Mouse (Mus musculus) stomach, embryonic 14.5 days (tissue): ENCODE results near the gene Ush1g. TPM values are rescaled to one million over a fixed set of nuclear protein-coding genes. Genes with fewer than 3 reads are reported as not detected.
A peak's percentile ranks its signal among the peaks of the same experiment; 100 is the strongest.

Source experiments
- ATAC-seq: fragments of 200-750 bp; cut with Nextera tagmentation; 2 replicates; pipeline ENCODE4 v1.8.0; 2017; ENCODE audit warnings: low read depth, moderate TSS enrichment; ENCODE audit not compliant: insufficient number of reproducible peaks, insufficient read depth, low FRiP score
- H3K27ac ChIP-seq: fragments of 300-500 bp; sonication (generic); 2 replicates; pipeline ENCODE4 v1.5.1; 2014; ENCODE audit warnings: mild to moderate bottlenecking, low read length, moderate library complexity, mixed read lengths
- H3K27me3 ChIP-seq: fragments of 300-500 bp; sonication (generic); 2 replicates; pipeline ENCODE4 v1.6.1; 2014; ENCODE audit warnings: low read length, control low read depth, mixed read lengths; ENCODE audit not compliant: control insufficient read depth, insufficient read depth
- H3K36me3 ChIP-seq: fragments of 300-500 bp; sonication (generic); 2 replicates; pipeline ENCODE4 v1.6.1; 2014; ENCODE audit warnings: mild to moderate bottlenecking, control low read depth, low read length, moderate library complexity, mixed read lengths; ENCODE audit not compliant: control insufficient read depth, insufficient read depth
- H3K4me1 ChIP-seq: fragments of 300-500 bp; sonication (generic); 2 replicates; pipeline ENCODE4 v1.6.1; 2014; ENCODE audit warnings: low read length, control low read depth, mixed read lengths; ENCODE audit not compliant: control insufficient read depth, insufficient read depth
- H3K4me2 ChIP-seq: fragments of 300-500 bp; sonication (generic); replicated peaks from 2 replicates; pipeline ENCODE4 v1.6.1; 2014; ENCODE audit warnings: low read depth, low read length, control low read depth
- H3K4me3 ChIP-seq: fragments of 300-500 bp; sonication (generic); 2 replicates; pipeline ENCODE4 v1.5.1; 2014; ENCODE audit warnings: low read depth, low read length, control low read depth
- H3K9ac ChIP-seq: fragments of 300-500 bp; sonication (generic); replicated peaks from 2 replicates; pipeline ENCODE4 v1.6.1; 2014; ENCODE audit warnings: low read depth, mild to moderate bottlenecking, control low read depth, low read length, moderate library complexity, mixed read lengths
- H3K9me3 ChIP-seq: fragments of 300-500 bp; sonication (generic); 2 replicates; pipeline ENCODE4 v1.6.1; 2016; ENCODE audit warnings: low read depth, low read length, control low read depth; ENCODE audit not compliant: control insufficient read depth
- WGBS: fragments of 180-500 bp; shearing (Covaris S2); extraction: QIAGEN DNeasy Blood & Tissue Kit; methylation state at CpG from one replicate; pipeline ENCODE4 v1.1.7; 2014; 5-methylcytosine and 5-hydroxymethylcytosine counted together
- polyA plus RNA-seq: library from polyadenylated mRNA; unstranded; fragments of >200 nt; fragmentation: Nextera tagmentation; extraction: Ambion mirVana; gene quantifications from 2 replicates; pipeline ENCODE4 v1.2.1, GENCODE M21; 2014

The Ush1g gene
- 0.10 TPM in 1 of 2 replicates, not detected in the other for polyA plus RNA-seq

DNA sequence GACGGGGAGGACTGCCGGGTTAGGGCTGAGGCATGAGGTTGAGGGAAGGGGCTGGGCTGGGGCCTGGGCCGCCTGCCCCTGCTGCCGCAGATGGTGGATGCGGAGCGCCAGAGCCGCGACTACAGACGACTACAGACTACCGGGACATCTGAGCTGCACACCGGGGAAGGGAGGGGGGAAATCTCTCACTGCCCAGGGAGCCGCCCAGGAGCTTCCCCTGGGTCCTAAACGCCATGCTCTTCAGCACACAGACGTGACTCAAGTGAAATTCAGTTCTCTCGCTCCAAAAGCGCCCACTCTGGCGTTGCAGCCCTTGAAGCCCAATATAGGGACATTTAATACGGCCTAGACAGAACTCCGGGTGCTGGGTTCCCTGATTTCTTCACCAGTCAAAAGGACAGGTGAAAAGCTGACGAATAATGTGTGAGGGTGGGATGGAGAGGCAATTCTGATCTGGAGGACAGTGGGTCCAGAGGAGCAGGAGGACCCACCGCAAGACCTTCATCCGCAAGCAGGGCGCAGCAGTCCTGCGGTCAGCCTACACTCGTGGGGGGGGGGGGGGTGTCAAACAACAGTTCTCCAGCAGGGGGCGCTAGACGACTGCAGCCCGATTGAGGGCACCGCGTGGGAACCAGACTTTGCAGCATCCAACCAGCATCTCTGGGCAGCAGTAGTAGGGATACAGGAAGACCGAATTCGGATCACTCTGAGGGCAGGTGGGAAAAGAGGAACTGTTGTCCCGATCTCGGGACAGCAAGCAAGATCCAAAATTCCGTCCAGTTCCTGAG, at the start of gene Ush1g:
Gene Ush1g, minus strand, starts transcription at position 136 of the 788 bp plus-strand sequence.
- ATAC-seq: no peak
- Histone ChIP-seq H3K9me3 (no peaks in the 10 kb centered on the region), H3K9ac (no peak within 1 kb of the TSS), H3K4me3 (no peak within 1 kb of the TSS), H3K36me3 (no peaks in the 10 kb centered on the region), H3K27me3 (peaks cover 68% of the 10 kb centered on the region), H3K4me2 (no peak within 1 kb of the TSS; the same call in 1 of the 2 replicates), H3K4me1 (0 out of 2 replicates have a peak, but pooled peaks cover 4% of the 10 kb centered on the region), H3K27ac (no peak within 1 kb of the TSS)
- 3% methylated on average over 35 of the region's 35 CpGs for WGBS

DNA sequence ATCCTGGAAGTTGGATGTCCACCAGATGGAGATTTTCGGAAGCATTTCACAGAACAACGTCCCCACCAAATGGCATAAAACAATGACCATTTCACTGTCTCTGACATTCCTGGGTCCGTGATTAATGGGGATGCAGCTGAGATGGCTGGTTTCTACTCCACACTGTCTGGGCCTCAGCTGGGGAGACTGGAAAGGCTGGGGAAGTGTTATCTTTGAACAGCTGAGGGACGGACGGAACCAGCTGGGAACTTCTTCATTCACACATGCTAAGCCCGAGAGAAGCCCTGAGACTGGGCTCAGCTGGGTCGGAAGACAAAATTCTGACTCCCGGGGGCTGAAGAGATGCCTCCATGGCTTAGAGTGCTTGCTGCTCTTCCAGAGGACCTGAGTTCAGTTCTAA, 49.5 kb upstream of the Ush1g start:
- Histone ChIP-seq H3K4me1 (0 out of 2 replicates have a peak, but pooled peaks cover 16% of the 10 kb centered on the region), H3K4me2 (no peak overlapping the region), H3K36me3 (no peaks in the 10 kb centered on the region), H3K4me3 (no peak overlapping the region), H3K27me3 (peaks cover 14% of the 10 kb centered on the region), H3K9me3 (no peaks in the 10 kb centered on the region), H3K27ac (no peak overlapping the region), H3K9ac (no peak overlapping the region)
- 54% methylated on average over 8 of the region's 8 CpGs for WGBS
- ATAC-seq: no peak

DNA sequence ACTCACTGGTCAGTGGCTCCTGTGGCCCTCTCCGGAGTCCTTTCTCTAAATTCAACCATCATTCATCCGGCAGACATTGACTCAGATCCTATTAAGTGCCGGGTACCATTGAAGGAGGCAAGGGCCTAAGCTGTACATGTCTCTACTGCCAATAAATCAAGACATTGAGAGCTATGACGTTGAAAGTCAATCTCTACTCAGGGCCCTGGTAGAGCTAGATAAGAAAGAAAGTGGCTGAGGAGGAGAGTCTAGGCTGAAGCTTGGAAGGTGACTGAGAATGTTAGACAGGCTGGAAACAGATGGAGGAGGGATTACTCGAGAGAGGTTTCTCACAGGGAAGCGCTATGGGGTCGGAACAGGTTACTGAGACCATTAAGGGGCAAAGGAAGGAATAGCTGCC, 48.5 kb upstream of the Ush1g start:
- 50% methylated on average over 7 of the region's 7 CpGs for WGBS
- no peaks in the 10 kb centered on the region for H3K9me3 ChIP-seq

DNA sequence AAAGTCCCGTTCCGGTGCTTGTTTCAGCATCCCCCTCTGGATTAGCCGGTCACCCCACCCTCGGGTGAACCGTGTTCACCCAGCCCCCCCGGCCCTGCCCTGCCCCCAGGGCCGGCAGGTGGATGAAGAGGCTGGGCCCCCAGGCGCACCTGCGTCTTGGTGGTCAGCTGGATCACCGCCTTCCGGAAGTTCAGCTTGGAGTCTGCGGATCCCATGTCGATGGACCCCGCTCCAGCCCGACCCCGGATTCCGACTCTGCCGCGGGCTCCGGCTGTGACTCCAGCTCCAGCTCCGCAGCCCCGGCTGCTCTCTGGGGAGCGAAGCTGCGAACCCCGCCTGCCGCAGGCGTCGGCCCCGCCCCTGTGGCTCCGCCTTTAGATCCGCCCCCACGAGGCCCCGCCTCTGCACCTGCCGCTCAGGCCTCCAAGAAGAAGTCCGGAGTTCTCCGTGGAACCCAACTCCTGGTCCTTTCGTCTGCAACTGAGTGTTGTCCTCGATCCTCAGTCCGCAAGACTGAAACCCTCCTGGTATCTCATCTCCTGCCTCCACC, 45.6 kb upstream of the Ush1g start, which contains the start of gene Hid1:
Gene Hid1, minus strand, starts transcription at position 362 of the 550 bp plus-strand sequence.
- no peaks in the 10 kb centered on the region for H3K36me3 ChIP-seq
- H3K4me2 ChIP-seq: peak within 1 kb of the TSS; percentile 55
- H3K9me3 ChIP-seq: no peaks in the 10 kb centered on the region
- WGBS: under 1% methylated on average over 39 of the region's 39 CpGs
- peak within 1 kb of the TSS; percentile 37 for H3K4me3 ChIP-seq
- 0 out of 2 replicates have a peak within 1 kb of the TSS, but pooled peaks have one; percentile 4 for H3K9ac ChIP-seq
- peak; percentile 78 for ATAC-seq
- 0 out of 2 replicates have a peak, but pooled peaks cover 8% of the 10 kb centered on the region for H3K4me1 ChIP-seq
- peaks cover 12% of the 10 kb centered on the region for H3K27me3 ChIP-seq
- peak within 1 kb of the TSS; percentile 16; the same call in 1 of the 2 replicates for H3K27ac ChIP-seq

More for the DNA sequence above, 48.5 kb upstream of the Ush1g start:
- Histone ChIP-seq H3K4me2 (no peak overlapping the region), H3K4me1 (0 out of 2 replicates have a peak, but pooled peaks cover 16% of the 10 kb centered on the region), H3K27ac (no peak overlapping the region), H3K4me3 (no peak overlapping the region), H3K36me3 (no peaks in the 10 kb centered on the region), H3K27me3 (peaks cover 15% of the 10 kb centered on the region), H3K9ac (no peak overlapping the region)
- ATAC-seq: no peak

DNA sequence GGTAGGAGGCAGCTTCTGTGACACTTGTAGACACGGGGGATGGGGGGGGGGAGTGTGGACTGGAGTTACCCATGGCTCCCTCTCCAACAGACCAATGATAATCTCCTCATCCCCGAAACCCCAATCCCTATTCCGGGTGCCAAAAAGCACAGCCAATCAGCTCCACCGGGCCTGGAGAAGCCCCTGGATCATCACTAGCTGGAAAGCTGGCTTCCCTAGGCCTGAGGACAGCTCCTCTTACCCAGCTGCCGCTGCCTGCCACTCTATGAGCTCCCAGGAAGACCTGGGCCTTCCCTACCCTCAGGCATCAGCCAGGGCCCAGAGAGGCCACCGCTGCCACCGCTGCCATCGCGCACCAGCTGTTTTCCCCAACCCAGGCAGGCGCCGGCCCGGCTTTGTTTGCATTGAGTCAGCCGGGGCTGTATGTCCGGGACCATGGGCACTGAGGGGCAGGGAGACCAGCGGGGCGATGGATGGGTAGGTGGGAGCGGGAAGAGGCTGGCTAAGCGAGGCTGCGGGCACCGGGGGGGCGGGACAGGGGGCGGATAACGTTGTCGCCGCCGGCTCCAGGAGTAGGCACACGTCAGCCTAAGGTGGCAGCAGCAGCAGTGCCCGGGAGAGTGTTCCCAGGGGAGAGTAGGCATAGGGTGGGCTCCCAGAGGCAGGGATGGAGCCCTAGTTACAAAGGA, 45.0 kb upstream of the Ush1g start:
- Histone ChIP-seq H3K4me1 (0 out of 2 replicates have a peak, but pooled peaks cover 8% of the 10 kb centered on the region), H3K36me3 (no peaks in the 10 kb centered on the region), H3K27ac (peak overlapping the region; percentile 16; the same call in 1 of the 2 replicates), H3K27me3 (peaks cover 12% of the 10 kb centered on the region), H3K9ac (0 out of 2 replicates have a peak overlapping the region, but pooled peaks have one; percentile 4), H3K4me3 (peak overlapping the region; percentile 37), H3K9me3 (no peaks in the 10 kb centered on the region), H3K4me2 (peak overlapping the region; percentile 55)
- WGBS: 5% methylated on average over 27 of the region's 28 CpGs
- ATAC-seq: 0 out of 2 replicates have a peak, but pooled peaks have one; percentile 24

DNA sequence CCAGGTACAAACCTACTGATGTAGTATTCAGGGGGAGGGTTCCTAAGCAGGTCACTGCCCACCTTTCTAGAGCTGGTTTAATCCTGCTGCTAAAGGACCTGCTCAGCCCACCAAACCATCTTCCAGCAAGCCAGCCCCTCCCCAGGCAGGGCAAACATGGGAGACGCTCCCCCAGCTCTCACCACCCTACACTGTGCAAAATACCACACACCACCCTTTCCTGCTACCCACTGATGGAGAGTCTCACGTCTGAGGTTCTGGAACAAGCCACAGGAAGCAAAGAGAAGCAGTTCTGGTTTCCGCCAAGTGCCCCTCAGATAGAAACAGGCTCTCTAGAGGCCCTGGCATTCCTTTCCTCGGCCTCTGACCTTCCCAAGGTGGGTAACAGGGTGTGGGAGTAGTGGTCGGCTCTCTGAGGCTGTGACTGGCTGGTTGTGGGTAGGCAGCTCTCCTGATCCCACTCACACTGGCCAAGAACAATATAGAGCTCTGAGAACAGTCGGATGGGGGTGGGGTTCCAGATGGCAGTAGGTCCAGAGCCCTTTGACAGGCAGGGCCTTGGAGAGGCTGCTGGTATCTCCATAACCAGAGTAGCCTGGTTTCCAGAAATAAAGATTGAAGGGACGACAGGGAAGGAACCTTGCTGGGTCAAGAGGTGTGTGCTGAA, 44.3 kb upstream of the Ush1g start:
- H3K4me2 ChIP-seq: peak overlapping the region; percentile 55
- H3K9me3 ChIP-seq: no peaks in the 10 kb centered on the region
- 0 out of 2 replicates have a peak, but pooled peaks cover 8% of the 10 kb centered on the region for H3K4me1 ChIP-seq
- no peak for ATAC-seq
- H3K9ac ChIP-seq: no peak overlapping the region
- WGBS: 33% methylated on average over 7 of the region's 7 CpGs
- H3K36me3 ChIP-seq: no peaks in the 10 kb centered on the region
- H3K27ac ChIP-seq: peak overlapping the region; percentile 39; the same call in 1 of the 2 replicates
- H3K27me3 ChIP-seq: peaks cover 12% of the 10 kb centered on the region
- peak overlapping the region; percentile 37 for H3K4me3 ChIP-seq

DNA sequence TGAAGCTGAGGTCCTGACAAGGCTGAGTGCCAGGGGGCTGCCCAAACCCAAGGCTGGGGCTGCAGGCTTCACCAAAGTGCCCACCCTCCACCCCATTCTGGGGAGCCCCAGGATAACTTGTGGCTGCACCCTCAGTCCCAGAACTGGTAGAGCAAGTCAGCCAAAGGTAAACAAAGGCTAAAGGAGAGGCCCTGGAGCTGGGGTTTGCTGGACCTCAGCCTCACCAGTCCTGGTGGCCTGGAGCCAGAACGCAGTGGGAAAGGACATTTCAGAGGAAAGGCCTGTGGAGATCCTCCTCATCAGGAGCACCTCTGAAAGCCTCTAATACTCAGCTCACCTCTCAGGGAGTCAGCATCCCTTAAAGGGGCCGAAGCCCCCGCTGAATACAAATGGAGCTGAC, 42.3 kb upstream of the Ush1g start:
- peaks cover 12% of the 10 kb centered on the region for H3K27me3 ChIP-seq
- peaks cover 10% of the 10 kb centered on the region; the same call in 1 of the 2 replicates for H3K4me1 ChIP-seq
- no peak for ATAC-seq
- H3K4me3 ChIP-seq: no peak overlapping the region
- no peak overlapping the region for H3K9ac ChIP-seq
- H3K4me2 ChIP-seq: no peak overlapping the region
- 78% methylated on average over 3 of the region's 3 CpGs for WGBS
- H3K36me3 ChIP-seq: no peaks in the 10 kb centered on the region
- no peaks in the 10 kb centered on the region for H3K9me3 ChIP-seq
- H3K27ac ChIP-seq: peak overlapping the region; percentile 39; the same call in 1 of the 2 replicates
